Mouse (Mus musculus) adrenal gland, adult (tissue): ENCODE measurements around the gene Acer2.
A peak's percentile ranks its signal among the peaks of the same experiment; 100 is the strongest.

Experiments used
- DNase-seq, 2 experiments: peaks; one replicate each; pipeline ENCODE4 v3.0.0; 2022 to 2023; ENCODE audit warnings: low spot score in 1 of 2; ENCODE audit not compliant: inconsistent age in 2 of 2

Acer2 gene

GRCm38 (mm10) chr4:86948794-86949193, 74.6 kb downstream of the Acer2 start:
- no peak for DNase-seq

GRCm38 (mm10) chr4:86953519-86953918, 79.3 kb downstream of the Acer2 start:
- peak in 1 of 2 experiments; percentile 24 for DNase-seq

GRCm38 (mm10) chr4:86955448-86955847, 81.3 kb downstream of the Acer2 start:
- no peak for DNase-seq

- DNase-seq = peak; percentile 42 to 84
Measured at GRCm38 (mm10) chr4:86957576-86958411, 83.6 kb downstream of the Acer2 start.

GRCm38 (mm10) chr4:86977272-86977671, 103.1 kb downstream of the Acer2 start:
- DNase-seq = no peak
